Mouse (Mus musculus) testis, adult 2 months (tissue): ENCODE measurements around the gene Pan3.

Source experiments
- CTCF ChIP-seq: fragments of 200-500 bp; IDR thresholded peaks from 2 replicates; pipeline ENCODE4 v1.5.1; 2012; ENCODE audit warnings: low read depth, mild to moderate bottlenecking, inconsistent platforms, low read length, moderate library complexity; ENCODE audit not compliant: control insufficient read depth, insufficient read depth, insufficient replicate concordance
- POLR2A ChIP-seq: fragments of 200-500 bp; IDR thresholded peaks from 2 replicates; pipeline ENCODE4 v1.6.1; 2012; ENCODE audit warnings: low read depth, mild to moderate bottlenecking, inconsistent platforms, low read length, moderate library complexity; ENCODE audit not compliant: control insufficient read depth

- TF ChIP-seq CTCF (no peak), POLR2A (no peak)
These were observed 149.7 kb downstream of the Pan3 start for GRCm38 (mm10) chr5:147579691-147580090.
